Mouse (Mus musculus): ENCODE results near the gene Capn5. TPM values are rescaled to one million over a fixed set of nuclear protein-coding genes. Genes with fewer than 3 reads are reported as not detected.
"Not testable (repeated sequence)": the region's sequence is repeated elsewhere in the genome, so short reads cannot be mapped to it uniquely, and the experiment has no call there.

The Capn5 gene
- polyA plus RNA-seq, 1 experiment from 2014 or later, result 16.3 TPM

DNA sequence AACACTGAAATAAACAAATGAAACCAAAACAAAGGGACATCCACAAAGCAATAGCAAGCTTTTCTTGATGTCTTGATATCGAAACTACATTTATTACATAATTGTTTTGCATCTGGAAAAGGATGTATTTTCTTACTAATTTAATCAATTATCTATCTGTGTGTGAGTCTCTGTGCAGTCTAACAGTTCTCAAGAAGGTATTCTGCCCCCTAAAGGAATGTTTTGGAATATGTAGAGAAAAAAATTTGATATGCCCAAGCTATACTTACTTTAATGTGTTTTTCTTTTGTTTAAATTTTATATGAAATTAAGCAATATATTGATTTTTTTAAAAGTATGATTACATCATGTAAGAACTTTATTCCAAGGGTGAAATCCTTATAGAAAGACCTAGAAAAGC, 12.5 kb upstream of the Capn5 start:
- Histone ChIP-seq H3K9me3 (no peaks in the 10 kb centered on the region), H3K27ac (no peak overlapping the region), H3K4me2 (no peak overlapping the region), H3K9ac (no peak overlapping the region), H3K4me1 (replicated peaks) (peaks cover 35% of the 10 kb centered on the region), H3K36me3 (no peaks in the 10 kb centered on the region), H3K4me3 (no peak overlapping the region), H3K27me3 (peaks cover 58% of the 10 kb centered on the region)
- 98% methylated on average over 1 of the region's 1 CpGs for WGBS
- no peak for ATAC-seq (ENCODE audit: low FRiP score)

DNA sequence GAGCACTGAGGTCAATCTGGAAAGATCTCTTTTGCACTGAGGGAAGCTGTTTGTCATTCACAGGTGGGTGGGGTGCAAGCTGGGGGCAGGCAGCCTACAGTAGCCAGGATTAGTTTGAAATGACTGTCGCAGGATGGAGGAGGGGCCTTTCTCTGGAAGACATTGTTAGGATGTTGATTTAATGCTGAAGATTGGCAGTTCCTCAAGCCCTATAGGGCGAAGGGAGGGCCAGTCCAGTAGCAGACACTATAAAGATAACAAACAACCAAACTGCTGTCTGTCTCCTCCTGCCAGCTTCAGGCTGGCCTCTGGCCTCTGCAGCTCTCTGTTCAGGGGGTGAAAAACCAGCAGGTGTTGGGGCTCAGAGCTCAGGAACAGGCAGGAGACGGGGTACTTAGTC, 11.7 kb upstream of the Capn5 start:
- no peaks in the 10 kb centered on the region for H3K36me3 ChIP-seq
- H3K4me2 ChIP-seq, result no peak overlapping the region
- H3K27me3 ChIP-seq, result peaks cover 49% of the 10 kb centered on the region
- no peak overlapping the region for H3K9ac ChIP-seq
- no peaks in the 10 kb centered on the region for H3K9me3 ChIP-seq
- ATAC-seq (ENCODE audit: low FRiP score), result no peak
- no peak overlapping the region for H3K4me3 ChIP-seq
- H3K27ac ChIP-seq, result no peak overlapping the region
- WGBS, result 68% methylated on average over 3 of the region's 3 CpGs
- peaks cover 43% of the 10 kb centered on the region for H3K4me1 ChIP-seq (replicated peaks)

DNA sequence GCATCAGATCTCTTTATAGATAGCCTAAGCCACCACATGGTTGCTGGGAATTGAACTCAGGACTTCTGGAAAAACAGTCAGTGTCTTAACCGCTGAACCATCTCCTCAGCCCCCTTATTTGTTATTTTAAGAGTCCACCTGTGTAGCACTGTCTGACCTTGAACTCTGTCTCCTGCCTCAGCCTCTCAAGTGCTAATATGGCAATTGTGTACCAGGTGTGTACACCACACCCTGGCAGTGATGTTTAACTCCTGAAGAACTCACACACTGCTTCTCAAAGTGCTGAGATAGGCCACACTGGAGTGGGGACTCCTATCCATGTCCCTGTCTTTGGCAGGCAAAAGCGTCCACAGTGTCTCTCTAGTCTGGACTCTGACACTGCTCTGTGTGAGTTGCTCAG, 10.6 kb upstream of the Capn5 start:
- Histone ChIP-seq H3K4me3 (no peak overlapping the region), H3K9ac (no peak overlapping the region), H3K9me3 (no peaks in the 10 kb centered on the region), H3K4me1 (replicated peaks) (peaks cover 35% of the 10 kb centered on the region), H3K4me2 (no peak overlapping the region), H3K27me3 (peaks cover 39% of the 10 kb centered on the region), H3K36me3 (no peaks in the 10 kb centered on the region), H3K27ac (no peak overlapping the region)
- 93% methylated on average over 2 of the region's 2 CpGs for WGBS
- no peak for ATAC-seq (ENCODE audit: low FRiP score)

DNA sequence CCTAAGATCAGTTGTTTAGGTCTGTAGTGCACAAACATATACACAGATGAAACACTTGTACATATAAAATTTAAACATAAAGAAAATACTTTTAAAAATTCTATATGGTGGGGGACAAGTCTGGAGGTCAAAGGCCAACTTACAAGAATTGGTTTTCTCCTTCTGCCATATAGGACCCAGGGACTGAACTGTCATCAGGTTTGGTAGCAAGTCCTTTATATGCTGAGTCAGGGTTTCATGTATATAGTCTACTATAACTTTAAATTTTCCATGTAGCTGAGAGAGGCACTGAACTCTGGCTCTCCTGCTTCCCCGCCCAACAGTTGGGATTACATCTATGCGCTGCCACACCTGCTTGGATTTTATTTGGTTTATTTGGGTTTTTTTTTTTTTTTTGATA, 10.2 kb upstream of the Capn5 start:
- no peak overlapping the region for H3K4me3 ChIP-seq
- no peak overlapping the region for H3K4me2 ChIP-seq
- no peak overlapping the region for H3K27ac ChIP-seq
- 98% methylated on average over 2 of the region's 2 CpGs for WGBS
- no peaks in the 10 kb centered on the region for H3K9me3 ChIP-seq
- no peaks in the 10 kb centered on the region for H3K36me3 ChIP-seq
- no peak overlapping the region for H3K9ac ChIP-seq
- no peak for ATAC-seq (ENCODE audit: low FRiP score)
- peaks cover 34% of the 10 kb centered on the region for H3K27me3 ChIP-seq
- peaks cover 31% of the 10 kb centered on the region for H3K4me1 ChIP-seq (replicated peaks)

DNA sequence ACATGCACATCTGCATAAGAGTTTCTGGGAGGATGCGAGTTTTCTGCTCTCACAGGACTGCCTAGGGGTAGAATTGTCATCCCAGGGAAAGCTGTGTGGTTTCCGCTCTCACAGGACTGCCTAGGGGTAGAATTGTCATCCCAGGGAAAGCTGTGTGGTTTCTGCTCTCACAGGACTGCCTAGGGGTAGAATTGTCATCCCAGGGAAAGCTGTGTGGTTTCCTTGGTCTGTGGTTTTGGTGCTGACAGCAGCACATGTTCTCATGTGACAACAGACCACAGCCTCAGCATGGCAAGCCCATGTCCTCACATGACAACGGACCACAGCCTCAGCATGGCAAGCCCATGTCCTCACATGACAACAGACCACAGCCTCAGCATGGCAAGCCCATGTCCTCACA, 9.3 kb upstream of the Capn5 start:
- not testable (repeated sequence) for ATAC-seq (ENCODE audit: low FRiP score); H3K4me2 ChIP-seq; H3K36me3 ChIP-seq; H3K4me3 ChIP-seq; H3K9me3 ChIP-seq; H3K9ac ChIP-seq
- Histone ChIP-seq H3K4me1 (replicated peaks) (peaks cover 27% of the 10 kb centered on the region), H3K27me3 (peaks cover 25% of the 10 kb centered on the region), H3K27ac (peak overlapping the region; percentile 72; the same call in 1 of the 2 replicates)
- 53% methylated on average over 3 of the region's 3 CpGs for WGBS

DNA sequence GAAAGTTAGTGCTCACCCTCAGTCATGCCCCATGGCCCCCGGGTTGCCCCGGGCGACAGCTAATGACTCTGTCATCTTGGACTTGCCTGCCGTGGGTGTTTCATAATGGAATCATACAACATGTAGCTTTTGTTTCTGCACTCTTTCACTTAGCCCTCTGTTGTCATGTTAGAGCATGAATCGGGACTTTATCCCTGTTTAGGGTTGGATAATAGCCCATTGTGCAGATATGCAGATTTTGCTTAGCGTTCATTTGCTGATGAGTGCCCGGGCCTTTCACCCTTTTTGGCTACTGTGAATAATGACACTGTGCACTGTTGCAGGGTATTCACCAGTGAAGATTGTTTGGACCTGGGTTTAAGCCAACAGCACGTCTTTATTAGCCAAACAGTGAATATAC, 8.6 kb upstream of the Capn5 start:
- H3K4me3 ChIP-seq, result no peak overlapping the region
- H3K4me1 ChIP-seq (replicated peaks), result peaks cover 27% of the 10 kb centered on the region
- peaks cover 19% of the 10 kb centered on the region for H3K27me3 ChIP-seq
- no peaks in the 10 kb centered on the region for H3K9me3 ChIP-seq
- ATAC-seq (ENCODE audit: low FRiP score), result peak; percentile 89
- 14% methylated on average over 8 of the region's 8 CpGs for WGBS
- no peaks in the 10 kb centered on the region for H3K36me3 ChIP-seq
- H3K27ac ChIP-seq, result peak overlapping the region; percentile 74; the same call in 1 of the 2 replicates
- no peak overlapping the region for H3K9ac ChIP-seq
- H3K4me2 ChIP-seq, result no peak overlapping the region

DNA sequence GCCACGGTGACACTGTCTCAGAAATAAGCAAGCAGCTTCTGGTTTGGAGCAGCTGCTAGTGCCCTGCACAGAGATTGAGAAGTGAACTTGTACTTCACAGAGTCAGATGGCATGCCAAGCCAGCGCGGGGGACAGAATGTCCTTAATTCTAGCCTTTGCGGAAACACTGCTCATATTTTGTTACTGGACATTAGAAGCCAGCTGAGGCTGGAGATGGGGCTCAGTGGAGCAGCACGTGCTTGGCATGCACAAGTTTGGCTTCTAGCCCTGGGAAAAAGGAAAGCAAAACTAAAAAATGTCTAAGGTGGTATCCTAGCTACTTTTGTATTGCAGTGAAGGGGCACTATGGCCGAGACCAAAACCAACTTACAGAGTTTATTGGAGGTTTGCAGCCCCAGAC, 7.3 kb upstream of the Capn5 start:
- no peak for ATAC-seq (ENCODE audit: low FRiP score)
- WGBS, result 44% methylated on average over 6 of the region's 6 CpGs

DNA sequence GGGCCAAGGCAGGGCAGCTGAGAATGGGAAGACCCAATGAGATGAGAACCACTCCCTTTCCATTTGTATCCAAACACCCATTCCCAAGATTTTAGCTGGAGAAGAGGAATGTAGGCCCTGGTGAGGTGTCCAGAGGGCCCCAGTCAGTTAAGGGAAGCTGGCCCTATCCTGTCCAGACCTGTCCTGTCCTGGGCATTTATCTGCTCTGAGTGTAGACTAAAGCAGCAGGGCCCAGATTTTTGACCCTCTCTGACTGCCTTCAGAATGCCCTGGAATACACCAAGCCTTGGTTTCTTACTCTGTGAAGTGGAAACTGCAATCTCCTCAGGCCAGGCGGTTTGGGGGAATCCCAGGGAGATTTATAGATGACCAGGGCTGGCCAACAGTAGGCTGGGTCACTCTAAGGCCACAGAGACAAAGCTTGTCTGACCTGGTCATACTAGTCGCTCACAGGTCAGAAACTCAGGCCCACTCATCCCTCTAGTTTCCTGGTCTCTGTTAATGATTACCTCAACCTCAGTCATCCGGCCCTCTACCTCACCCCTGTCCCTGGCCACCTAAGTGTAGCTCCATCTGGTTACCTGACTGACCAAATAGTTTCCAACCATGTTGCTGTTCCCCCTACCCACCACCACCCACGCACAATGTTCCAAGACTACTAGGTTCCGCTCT, 622 bp upstream of the Capn5 start:
- Histone ChIP-seq H3K4me3 (peak overlapping the region; percentile 73), H3K9ac (peak overlapping the region; percentile 81), H3K27me3 (peaks cover 27% of the 10 kb centered on the region), H3K27ac (no peak overlapping the region; the same call in 1 of the 2 replicates), H3K36me3 (no peaks in the 10 kb centered on the region), H3K9me3 (no peaks in the 10 kb centered on the region), H3K4me1 (replicated peaks) (peaks cover 38% of the 10 kb centered on the region), H3K4me2 (peak overlapping the region; percentile 71)
- 81% methylated on average over 5 of the region's 5 CpGs for WGBS
- peak; percentile 49 for ATAC-seq (ENCODE audit: low FRiP score)

More for the DNA sequence above, 7.3 kb upstream of the Capn5 start:
- Histone ChIP-seq H3K36me3 (no peaks in the 10 kb centered on the region), H3K9me3 (no peaks in the 10 kb centered on the region), H3K4me2 (no peak overlapping the region), H3K9ac (no peak overlapping the region), H3K4me3 (no peak overlapping the region), H3K27ac (peak overlapping the region; percentile 77), H3K4me1 (replicated peaks) (peaks cover 27% of the 10 kb centered on the region), H3K27me3 (peaks cover 16% of the 10 kb centered on the region)

DNA sequence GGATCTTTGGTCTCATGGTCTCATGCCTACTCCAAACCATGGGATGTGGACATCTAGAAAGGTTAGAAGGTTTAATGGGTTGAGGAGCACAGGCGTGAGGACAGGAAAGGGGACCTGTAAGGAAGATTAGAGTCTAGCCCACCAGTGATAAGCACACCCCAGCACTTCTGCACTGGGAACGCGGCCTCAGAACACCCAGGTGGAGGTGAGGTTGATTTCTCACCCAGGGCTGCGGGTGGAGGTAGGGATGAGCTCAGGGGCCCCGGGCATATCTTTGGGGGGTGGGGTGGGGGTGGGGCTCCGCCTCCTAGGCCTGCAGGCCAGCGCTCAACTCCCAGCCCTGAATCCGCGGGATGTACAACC, 527 bp downstream of the Capn5 start:
- H3K36me3 ChIP-seq, result no peaks in the 10 kb centered on the region
- H3K27ac ChIP-seq, result no peak overlapping the region; the same call in 1 of the 2 replicates
- 5% methylated on average over 6 of the region's 9 CpGs for WGBS
- peak overlapping the region; percentile 81 for H3K9ac ChIP-seq
- ATAC-seq (ENCODE audit: low FRiP score), result peak; percentile 55; the same call in 1 of the 2 replicates
- peak overlapping the region; percentile 73 for H3K4me3 ChIP-seq
- H3K27me3 ChIP-seq, result peaks cover 27% of the 10 kb centered on the region
- H3K4me1 ChIP-seq (replicated peaks), result peaks cover 38% of the 10 kb centered on the region
- H3K4me2 ChIP-seq, result peak overlapping the region; percentile 71
- no peaks in the 10 kb centered on the region for H3K9me3 ChIP-seq

DNA sequence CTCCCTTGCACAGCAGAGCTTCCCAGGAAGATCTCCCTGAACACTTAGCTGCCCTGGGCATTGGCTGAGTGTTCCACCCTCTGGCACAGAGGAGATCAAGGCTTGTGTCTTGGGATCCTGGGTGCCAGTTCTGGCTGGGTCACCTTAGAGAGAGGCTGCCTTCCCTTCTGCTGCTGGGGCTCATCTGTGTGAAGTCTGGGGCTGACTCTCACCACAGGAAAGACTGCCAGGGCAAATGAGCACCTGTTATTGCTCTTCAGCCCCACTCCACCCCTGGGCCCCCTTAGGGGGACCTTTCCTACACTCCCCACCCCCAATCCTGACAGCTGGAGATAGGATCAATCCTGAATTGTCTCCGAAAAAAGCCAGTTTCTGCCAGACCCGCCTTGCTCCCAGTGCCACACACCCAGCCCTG, 996 bp downstream of the Capn5 start:
- Histone ChIP-seq H3K4me2 (peak overlapping the region; percentile 71), H3K9me3 (no peaks in the 10 kb centered on the region), H3K9ac (peak overlapping the region; percentile 81; the same call in 1 of the 2 replicates), H3K36me3 (no peaks in the 10 kb centered on the region), H3K27me3 (peaks cover 27% of the 10 kb centered on the region), H3K4me3 (peak overlapping the region; percentile 73), H3K4me1 (replicated peaks) (peaks cover 38% of the 10 kb centered on the region), H3K27ac (no peak overlapping the region)
- 51% methylated on average over 2 of the region's 2 CpGs for WGBS
- no peak for ATAC-seq (ENCODE audit: low FRiP score)

DNA sequence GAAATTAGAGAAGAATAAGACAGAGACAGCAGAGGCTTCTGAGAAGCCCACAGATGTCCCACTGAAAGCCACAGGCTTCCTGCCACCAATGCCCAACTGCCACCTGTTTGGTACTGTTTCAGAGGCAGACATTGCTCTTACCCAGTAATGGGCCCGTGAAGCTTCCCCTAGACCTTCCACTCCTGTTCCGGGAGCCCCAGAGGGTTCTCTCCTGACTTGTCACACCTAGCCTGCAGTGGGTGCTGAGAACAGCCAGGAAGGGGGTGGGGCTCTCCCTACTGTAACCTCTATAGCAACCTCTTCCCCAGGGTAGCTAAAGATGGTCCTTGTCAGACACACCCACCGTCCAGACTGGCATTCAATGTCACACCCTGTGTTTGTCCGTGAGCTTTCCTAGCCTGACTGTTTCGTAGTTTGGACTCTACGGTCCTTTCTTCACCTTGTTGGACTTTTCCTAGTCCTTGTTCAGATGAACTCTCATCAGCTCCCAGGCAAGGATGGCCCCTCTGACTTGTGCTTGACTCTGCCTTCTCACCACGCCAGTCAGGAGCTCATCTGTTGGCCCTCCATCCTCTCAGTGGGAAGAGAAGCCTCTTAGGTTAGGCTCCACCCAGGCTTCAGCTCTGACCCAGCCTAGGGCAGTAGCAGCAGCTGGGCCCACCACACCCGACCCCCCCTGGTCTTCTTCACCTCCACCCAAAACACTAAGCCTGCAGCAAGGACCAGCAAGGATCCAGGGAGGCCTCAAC, 1.6 kb downstream of the Capn5 start:
- H3K4me2 ChIP-seq, result peak overlapping the region; percentile 71
- no peak for ATAC-seq (ENCODE audit: low FRiP score)
- 77% methylated on average over 8 of the region's 8 CpGs for WGBS
- peaks cover 42% of the 10 kb centered on the region for H3K4me1 ChIP-seq (replicated peaks)
- H3K4me3 ChIP-seq, result peak overlapping the region; percentile 73; the same call in 1 of the 2 replicates
- no peak overlapping the region for H3K27ac ChIP-seq
- no peaks in the 10 kb centered on the region for H3K36me3 ChIP-seq
- H3K9ac ChIP-seq, result 0 out of 2 replicates have a peak overlapping the region, but pooled peaks have one; percentile 81
- H3K9me3 ChIP-seq, result no peaks in the 10 kb centered on the region
- H3K27me3 ChIP-seq, result peaks cover 25% of the 10 kb centered on the region

DNA sequence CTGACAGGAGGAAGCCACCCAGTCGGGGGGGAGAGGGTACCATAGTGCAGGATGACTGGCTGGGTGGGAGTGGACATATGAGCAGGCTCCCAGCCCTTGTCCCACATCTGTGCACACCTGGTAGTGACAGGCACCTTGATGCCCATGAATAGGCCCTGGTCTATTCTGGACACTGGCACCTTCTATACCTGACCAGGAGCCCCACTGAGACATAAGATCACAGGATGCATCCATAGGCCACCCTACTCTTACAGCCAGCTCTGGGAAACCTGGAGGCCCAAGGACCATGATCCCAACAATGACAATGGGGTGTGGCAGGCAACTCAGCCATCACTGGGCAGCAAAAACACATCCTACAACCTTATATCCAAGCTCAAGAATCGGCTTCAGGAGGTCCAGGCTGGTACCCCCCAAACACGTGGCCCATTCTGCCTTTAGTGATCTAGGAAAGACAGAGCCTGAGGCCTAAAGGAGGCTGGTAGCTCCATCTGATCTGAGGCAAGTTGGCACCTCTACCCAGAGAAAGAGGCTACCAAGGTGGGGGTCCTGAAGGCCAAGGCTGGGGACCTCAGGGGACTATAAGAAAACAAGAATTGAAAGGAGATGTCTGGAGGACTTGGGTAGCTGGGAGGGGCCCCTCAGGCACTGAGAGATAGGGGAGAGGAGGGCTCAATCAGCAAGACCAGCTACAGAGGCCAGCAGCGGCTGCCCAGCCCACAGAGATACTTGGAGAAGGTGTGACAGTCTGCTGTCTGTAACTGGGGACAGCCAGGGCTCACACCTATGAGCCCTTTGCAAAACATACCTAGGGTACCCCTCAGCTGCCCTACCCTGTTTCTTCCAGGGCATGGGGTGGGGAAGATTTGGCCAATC, 3.0 kb downstream of the Capn5 start:
- Histone ChIP-seq H3K4me1 (replicated peaks) (peaks cover 48% of the 10 kb centered on the region), H3K9ac (no peak overlapping the region), H3K27ac (no peak overlapping the region), H3K4me2 (no peak overlapping the region), H3K4me3 (no peak overlapping the region), H3K36me3 (no peaks in the 10 kb centered on the region), H3K27me3 (peaks cover 19% of the 10 kb centered on the region; the same call in 1 of the 2 replicates), H3K9me3 (no peaks in the 10 kb centered on the region)
- no peak for ATAC-seq (ENCODE audit: low FRiP score)
- 84% methylated on average over 4 of the region's 4 CpGs for WGBS

All from hindbrain, embryonic 13.5 days (tissue).